Mouse (Mus musculus): ENCODE measurements around the gene Itgb2l. TPM values are rescaled to one million over a fixed set of nuclear protein-coding genes. Genes with fewer than 3 reads are reported as not detected.
"Not testable (repeated sequence)": the region's sequence is repeated elsewhere in the genome, so short reads cannot be mapped to it uniquely, and the experiment has no call there.

Gene Itgb2l
- total RNA-seq (2021) = not detected

DNA sequence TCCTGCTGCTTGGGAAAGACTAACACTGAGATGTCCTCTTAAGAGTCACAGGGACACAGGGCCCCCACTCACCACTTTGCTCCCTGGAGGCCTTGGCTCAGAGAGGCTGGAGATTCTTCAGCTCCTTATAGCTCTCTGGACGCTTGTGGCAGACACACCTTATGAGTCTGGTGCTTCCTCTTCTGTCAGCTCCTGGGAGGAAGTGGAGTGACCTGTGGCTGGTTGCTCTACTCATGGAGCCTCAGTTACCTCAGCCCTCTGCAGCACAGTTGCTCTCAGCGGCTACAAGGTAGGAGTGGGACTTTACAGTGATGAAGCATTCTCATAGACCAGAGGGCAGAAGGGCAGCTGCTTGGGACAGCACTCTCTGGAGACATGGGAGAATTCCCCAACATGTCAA is at the start of gene Itgb2l:
Gene Itgb2l, minus strand, starts transcription at position 152 of the 400 bp plus-strand sequence.
- DNase-seq (ENCODE audit: extremely low spot score in 1 of 2, low spot score in 1 of 2) = no peak

DNA sequence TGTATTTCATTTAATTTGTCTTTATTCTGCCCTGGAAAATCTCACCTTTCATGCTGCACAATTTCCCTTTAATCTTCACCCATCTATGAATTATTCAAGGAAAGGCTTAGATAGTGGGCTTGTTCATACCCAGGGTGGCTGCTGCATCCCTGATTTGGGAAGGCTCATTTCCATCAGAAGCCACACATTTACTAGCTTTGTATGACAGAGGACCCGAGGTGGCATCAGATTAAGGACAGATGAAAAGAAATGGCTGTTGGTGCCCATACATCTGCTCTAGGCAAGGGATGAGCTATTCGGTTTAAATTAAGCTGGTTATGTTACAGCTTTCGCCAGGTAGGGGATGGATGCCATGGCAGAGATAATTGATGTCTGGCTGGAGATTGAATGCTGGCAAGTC is 48.1 kb upstream of the Itgb2l start:
- DNase-seq (ENCODE audit: extremely low spot score in 1 of 2, low spot score in 1 of 2) = no peak

DNA sequence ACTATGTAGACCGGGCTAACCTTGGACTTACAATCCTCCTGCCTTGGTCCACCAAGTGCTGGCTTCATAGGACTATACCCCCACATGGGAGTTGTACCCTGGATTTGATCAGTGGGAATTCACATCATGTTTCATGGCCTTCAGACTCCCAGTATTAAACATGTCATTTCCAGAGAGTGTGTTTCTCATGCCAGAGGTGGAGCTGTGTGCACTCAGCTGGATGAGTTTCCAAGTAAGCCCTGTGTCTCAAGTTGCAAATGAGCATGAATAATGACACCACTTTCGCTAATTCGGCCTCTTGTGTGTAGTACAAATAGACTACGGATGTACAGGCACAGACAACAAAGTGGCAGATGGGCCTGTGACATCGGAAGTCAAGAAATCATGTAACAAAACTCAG is 44.6 kb upstream of the Itgb2l start:
- no peak for DNase-seq (ENCODE audit: extremely low spot score in 1 of 2, low spot score in 1 of 2)

DNA sequence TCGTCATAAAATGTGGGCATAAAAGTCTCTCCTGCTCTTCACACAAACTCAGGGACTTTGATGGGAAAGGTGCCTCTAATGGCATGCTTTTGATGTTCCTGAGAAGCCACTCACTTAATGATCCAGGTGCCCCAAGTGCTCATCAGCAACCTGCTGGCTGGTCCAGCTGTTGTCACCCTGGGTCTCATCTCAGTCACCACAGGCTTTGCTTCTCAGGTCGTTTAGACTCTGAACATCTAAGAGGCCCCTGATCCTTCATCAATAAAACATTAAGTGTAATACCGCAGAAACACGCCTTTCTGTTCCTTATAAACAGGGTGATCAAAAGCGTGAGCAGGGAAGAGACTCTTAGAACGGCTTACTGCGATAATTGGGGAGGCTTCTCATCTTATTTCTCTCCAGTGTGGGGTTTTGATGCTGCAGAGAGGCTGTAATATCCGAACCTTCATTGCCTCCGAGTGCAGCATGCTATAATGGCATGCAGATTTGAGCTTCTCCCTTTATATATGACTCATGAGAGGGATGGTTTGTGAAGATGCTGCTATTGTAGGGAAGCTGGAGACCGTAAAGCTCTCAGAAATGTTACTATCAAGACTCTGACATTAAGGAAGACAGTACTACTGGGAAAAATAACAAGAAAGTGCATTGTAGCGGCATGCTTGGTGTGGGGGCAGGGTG is 43.7 kb upstream of the Itgb2l start:
- no peak for DNase-seq (ENCODE audit: extremely low spot score in 1 of 2, low spot score in 1 of 2)

DNA sequence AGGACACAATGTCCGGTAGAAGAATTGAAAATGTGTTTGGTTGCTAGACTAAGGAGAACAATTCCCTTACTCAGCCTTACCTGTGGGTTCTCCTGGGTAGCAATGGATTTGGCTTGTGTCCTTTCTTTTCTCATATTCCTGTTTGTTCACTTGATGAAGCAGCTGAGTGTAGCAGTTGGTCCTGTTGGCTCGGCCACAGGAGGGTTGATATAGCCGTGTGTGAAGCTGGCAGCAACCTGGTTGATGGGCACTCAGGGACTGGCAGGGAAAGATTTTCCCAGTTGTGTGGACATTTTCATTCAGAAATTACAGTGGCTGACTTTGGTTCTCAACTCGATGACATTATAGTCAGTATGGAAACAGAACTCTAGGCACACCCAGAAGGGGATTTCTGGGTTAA is 38.4 kb upstream of the Itgb2l start:
- no peak for DNase-seq (ENCODE audit: extremely low spot score in 1 of 2, low spot score in 1 of 2)

DNA sequence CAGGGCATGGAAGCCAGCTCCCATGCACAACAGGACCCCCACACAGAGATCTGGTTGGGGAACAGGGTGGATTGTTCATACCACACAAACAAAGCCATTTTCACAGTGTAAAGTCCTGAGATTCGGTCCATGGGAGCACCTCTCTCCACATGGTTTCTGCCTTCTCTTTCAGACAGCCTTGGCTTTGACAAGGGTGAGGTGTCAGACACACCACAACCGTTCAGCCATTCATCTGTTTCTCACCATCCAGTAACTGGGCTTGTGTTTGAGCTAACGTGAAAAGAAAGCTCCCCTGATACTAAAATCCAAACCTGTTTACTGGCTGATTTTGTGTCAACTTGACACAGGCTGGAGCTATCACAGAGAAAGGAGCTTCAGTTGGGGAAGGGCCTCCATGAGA is 30.8 kb upstream of the Itgb2l start:
- DNase-seq (ENCODE audit: extremely low spot score in 1 of 2, low spot score in 1 of 2) = no peak

DNA sequence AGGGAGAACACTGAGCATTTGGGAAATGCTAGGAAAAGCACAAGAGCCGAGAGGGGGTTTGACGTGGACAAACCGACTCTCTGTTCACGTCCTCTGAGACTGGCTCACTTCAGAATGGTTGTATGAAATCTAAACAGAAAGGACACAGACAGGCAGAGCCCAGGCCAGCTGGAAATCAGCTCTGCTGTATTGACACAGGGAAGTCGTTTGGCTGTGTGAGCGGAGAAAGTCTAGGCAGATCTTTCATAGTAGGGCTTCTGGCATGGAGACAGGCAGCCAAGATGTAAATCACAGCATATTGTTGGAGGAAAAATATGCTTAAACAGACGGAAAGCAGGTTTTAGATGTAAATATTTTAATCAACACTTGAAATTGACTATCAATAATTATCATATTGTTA is 29.4 kb upstream of the Itgb2l start:
- DNase-seq (ENCODE audit: extremely low spot score in 1 of 2, low spot score in 1 of 2) = no peak

DNA sequence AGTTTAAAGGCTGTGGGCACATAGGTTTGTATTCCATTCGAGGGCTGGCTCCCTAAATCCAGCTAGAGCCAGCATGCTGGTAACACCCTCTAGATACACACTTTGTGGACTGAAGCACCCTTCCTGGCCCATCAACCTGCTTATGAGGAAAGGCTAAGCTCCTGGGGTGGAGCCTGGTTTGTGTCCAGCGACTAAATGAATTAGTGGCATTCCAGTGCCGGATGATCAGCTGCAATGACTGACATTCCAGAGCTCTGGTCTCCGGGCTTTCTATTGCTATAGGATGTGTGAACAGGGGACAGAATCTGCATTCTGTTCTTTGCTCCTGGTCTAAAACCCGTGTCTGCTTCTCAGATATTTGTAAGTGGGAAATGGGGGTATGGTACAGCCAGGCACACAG is 28.9 kb upstream of the Itgb2l start:
- DNase-seq (ENCODE audit: extremely low spot score in 1 of 2, low spot score in 1 of 2) = no peak

DNA sequence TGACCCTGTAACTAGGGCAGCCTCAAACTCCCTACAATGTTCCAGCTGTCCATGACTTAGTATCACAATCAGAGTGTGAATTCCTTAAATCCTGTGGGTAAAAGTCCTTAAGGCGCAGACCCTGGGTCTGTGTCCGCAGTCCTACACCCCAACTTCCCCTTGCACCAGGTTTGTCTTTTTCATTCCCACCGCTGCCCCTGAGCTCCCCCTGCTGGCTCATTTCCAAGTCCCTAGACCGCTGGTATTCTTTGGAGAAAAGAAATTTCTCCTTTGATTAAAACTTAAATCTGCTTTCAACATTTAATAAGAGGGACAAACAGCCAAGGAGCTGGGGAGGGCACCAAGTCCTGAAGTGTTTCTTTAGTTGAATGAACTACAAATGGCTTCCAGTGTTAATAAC is 26.2 kb upstream of the Itgb2l start:
- peak in 1 of 2 experiments; percentile 30 for DNase-seq (ENCODE audit: extremely low spot score in 1 of 2, low spot score in 1 of 2)

DNA sequence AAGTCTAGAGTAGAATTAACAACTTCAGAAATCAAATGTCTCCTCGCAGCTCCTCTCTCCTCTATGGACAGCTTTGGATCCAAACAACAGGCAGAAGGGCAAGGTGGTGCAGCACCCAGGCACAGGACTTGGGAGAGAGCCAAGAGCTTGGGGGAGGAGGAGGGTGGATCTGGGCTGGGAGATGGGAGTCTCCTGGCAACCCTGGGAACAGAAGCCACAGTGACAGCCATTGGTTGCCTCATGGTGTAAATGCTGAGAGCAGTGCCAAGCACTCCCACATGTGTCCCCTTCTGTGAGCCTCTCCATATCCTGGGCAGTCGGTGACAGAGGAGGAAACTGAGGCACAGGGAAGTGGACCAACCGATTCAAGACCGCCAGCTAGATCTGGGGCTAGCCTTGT is 25.3 kb upstream of the Itgb2l start:
- peak; percentile 62 to 64 for DNase-seq (ENCODE audit: extremely low spot score in 1 of 2, low spot score in 1 of 2)

DNA sequence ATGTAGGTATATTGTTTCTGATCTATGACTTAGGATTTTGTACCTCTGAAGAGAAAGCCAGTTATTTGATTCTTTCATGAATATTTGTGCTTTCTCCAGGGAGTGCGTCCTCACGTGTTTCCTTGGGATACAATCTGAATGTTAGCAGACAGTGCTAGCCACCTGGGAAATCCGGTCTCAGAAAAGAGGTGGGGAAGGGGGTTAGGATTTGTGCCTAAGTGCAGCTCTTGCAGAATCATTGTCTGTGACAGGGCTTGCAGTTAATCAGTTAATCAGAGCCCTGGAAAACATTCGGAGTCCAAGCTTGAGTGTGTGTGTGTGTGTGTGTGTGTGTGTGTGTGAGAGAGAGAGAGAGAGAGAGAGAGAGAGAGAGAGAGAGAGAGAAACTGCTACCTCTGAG is 24.6 kb upstream of the Itgb2l start:
- no peak for DNase-seq (ENCODE audit: extremely low spot score in 1 of 2, low spot score in 1 of 2)

DNA sequence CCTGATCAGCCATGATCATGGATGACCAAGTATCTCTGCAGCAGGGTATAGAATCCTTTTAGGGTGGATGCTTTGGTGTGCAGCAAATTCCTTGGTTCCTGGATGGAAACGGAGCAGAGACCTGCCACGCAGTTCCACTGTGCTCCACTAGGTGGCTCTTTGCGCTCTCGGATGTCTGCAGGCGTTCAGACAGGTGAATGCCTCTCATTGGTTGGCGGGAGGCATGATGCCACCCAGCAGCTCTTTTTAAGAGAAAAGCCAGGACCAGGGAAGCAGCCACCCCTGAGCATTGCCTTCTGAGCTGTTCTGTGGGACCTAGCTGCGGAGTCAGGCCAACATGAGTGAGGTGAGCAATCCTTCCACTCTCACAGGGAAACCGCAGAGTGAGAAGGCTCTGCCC is 24.0 kb upstream of the Itgb2l start, which contains the start of gene Pcp4:
Gene Pcp4, plus strand, starts transcription at position 162 of the 400 bp plus-strand sequence.
- peak; percentile 88 to 96 for DNase-seq (ENCODE audit: extremely low spot score in 1 of 2, low spot score in 1 of 2)

DNA sequence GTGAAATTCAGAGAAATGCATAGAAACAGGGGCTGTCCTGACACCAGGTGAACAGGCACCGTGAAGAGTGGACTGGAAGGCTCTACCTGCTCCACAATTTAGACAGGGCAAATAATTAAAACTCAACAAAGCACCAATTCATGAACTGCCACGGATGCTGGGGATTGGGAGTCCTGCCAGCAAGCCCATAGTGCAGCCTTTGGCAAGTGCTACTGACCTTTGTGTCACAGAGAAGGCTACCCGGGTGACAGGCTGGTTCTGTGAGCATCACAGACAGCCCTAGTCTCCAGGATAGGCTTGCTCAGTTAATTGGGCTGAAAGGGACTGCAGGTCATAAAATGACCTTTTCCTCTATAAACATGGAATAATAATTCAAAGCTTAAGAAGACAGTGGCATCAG is 17.4 kb upstream of the Itgb2l start:
- DNase-seq (ENCODE audit: extremely low spot score in 1 of 2, low spot score in 1 of 2) = no peak

DNA sequence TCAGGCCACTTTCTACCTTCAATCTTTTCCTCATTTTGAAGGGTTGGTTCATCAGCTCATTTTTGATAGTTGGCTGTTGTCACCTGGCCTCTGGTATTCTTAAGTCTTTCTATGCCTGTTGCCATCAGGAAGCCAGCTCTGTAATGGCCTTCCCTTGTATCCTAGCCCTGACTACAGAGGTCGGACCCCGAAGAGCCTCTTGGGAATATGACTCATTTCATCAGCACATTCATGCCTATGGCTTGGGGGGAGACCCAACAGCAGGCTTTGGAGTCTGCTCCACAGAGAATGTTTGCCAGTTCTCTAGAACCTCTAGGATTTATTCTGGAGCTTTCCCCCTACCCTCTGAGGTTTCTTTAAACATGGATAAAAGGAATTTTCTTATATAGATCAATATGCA is 15.9 kb upstream of the Itgb2l start:
- no peak for DNase-seq (ENCODE audit: extremely low spot score in 1 of 2, low spot score in 1 of 2)

DNA sequence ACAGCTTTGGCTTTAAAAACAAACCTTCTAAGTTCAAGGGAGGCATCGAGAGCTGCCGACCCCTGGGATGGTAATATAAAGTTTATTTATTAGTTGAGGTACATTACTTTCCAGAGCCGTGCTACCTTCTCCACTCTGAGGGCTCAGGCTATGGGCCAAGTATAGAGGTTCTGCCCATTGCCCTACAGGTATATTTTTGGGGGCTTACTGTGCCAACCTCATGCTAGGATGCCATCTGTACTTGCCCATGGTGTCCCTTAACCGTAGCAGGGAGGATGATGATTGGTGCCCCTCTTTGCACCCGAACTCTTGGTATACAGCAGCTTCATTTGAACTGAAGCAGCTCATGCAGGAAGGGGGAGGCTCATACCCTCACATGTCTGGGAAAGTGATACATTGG is 14.2 kb upstream of the Itgb2l start:
- no peak for DNase-seq (ENCODE audit: extremely low spot score in 1 of 2, low spot score in 1 of 2)

DNA sequence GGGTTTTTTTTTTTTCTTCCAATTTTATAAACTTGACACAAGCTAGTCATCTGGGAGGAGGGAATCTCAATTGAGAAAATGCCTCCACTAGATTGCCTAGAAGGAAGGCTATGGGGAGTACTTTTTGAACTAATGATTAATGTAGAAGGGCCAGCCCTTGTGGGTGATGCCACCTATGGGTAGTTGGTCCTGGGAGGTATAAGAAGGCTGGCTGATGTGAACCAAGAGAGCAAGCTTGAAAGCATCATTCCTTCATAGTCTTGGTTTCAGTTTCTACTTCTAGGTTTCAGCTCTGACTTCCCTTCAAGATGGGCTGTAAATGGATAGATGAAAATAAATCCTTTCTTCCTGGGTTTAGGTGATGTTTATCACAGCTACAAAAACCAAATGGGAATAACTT is 10.7 kb upstream of the Itgb2l start:
- DNase-seq (ENCODE audit: extremely low spot score in 1 of 2, low spot score in 1 of 2) = no peak

DNA sequence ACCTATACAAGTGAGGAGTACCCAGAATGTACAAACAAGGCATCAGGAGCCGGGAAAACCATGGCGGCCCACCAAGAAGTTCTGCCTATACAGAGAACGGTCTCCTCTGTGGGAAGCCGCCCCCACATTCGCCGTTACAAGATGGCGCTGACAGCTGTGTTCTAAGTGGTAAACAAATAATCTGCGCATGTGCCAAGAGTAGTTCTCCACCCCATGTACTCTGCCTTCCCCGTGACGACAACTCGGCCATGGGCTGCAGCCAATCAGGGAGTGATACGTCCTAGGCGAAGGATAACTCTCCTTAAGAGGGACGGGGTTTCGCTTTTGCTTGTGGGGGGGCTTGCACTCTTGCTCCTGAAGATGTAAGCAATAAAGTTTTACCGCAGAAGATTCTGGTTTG is 7.5 kb upstream of the Itgb2l start:
- not testable (repeated sequence) for DNase-seq (ENCODE audit: extremely low spot score in 1 of 2, low spot score in 1 of 2)

DNA sequence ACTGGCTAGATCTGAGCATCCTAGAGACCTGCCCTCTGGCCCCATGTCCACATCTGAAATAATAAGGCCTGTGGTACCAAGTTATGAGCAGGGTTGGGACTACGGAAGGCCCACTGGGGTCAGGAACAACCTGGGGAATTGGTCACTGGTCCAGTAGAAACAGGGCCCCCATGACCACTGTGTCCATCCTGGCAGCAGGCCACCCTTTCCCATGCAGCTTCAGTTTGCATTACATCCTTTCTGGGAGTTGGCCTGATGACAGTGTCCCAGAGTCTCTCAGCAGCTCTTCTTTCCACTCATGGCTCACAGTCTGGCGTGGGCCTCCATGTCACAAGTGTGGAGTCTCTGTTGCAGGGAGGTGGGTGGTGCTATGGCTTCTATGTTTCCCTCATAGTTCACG is 1.6 kb downstream of the Itgb2l start:
- no peak for DNase-seq (ENCODE audit: extremely low spot score in 1 of 2, low spot score in 1 of 2)

DNA sequence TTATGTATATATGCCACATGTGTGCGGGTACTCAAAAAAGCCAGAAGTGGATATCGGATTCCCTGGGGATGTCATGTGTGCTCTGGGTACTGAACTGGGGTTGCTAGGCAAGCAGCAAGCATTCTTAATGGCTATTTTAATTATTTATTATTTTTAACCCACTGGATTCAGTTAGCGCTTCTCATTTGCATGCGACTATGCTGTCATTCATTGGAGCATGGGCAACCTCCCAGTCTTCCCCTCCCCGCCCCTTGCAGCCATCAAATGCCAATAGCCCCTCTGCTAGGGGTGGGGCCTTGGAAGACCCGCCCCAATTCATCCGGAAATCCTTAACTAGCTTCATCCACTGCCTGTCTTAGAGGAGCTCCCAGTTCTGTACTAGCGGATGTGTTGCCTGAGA is 2.5 kb downstream of the Itgb2l start:
- no peak for DNase-seq (ENCODE audit: extremely low spot score in 1 of 2, low spot score in 1 of 2)

DNA sequence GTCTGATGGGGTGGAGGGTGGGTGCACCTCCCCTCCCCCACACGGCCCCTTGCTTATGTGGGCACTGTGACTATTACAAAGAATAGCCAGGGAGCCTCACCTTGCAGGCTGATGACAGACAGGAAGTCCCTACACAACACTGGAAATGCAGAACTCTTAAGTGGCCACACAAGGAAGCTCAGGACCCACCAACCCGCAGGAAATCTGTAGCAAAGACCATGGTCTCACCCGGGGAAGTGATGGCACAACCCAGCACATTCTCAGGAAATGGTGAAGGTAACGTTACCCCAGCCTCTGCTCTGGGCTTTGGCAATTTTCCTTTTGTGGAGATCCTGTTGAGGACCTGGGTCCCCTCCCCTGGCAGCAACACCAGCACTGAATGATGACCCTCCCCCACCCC is 3.7 kb downstream of the Itgb2l start:
- no peak for DNase-seq (ENCODE audit: extremely low spot score in 1 of 2, low spot score in 1 of 2)

DNA sequence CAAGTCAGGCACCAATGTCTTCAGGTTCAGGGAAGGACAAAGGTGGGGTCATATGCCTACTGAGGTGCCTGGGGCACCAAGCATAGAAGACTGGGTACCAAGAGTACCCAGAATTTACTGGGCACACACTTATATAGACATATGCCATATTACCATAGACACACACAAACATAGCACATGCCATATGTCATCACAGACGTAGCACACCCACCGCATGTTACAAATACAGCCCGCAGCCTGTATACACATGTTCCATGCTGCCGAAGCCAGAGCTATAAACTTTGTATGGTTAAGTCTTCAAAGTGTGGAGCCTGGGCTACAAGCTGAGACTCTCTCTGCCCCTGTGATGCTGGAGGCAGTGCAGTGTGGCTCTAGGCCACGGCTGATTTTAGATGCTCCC is 4.5 kb downstream of the Itgb2l start:
- peak in 1 of 2 experiments; percentile 17 for DNase-seq (ENCODE audit: extremely low spot score in 1 of 2, low spot score in 1 of 2)

DNA sequence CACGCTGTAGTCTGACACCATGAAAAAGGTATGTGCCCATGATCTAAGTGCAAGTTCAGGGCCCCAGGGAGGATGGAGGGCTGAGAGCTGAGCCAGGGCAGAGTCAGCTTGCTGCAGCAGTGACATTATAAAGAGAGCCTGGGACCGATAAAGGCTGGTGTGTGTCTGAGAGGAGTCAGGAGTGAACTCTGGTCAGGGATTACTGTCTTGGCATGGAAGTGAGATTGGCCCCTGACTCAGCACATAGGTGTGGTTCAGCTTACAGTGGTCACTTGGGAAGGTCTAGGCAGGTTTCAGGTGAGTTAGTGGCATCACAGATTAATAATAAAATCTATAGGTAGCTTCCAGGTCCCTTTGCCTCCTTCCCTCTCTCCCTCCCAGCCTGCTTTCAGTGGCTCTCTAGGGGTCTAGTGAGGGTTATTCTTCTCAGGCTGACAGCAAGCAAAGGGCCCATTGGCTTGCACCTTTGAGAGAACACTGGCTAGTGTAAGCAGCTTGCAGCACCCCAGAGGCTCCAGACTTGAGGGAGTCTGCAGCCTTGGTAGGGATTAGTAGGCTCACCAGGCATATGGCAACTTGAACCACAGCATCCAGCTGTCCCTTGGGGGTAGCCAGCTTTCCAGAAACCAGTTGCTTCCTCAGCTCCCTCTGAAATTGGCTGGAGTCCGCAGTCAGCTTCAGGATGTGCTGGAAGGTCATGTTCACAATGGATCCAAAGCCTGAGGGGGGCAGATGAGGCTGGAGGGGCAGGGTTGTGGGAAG is 9.2 kb downstream of the Itgb2l start:
- no peak for DNase-seq (ENCODE audit: extremely low spot score in 1 of 2, low spot score in 1 of 2)
